Mouse (Mus musculus): ENCODE results near the gene Olfr1033.
"Not testable (repeated sequence)": the region's sequence is repeated elsewhere in the genome, so short reads cannot be mapped to it uniquely, and the experiment has no call there.

Olfr1033 gene

GRCm38 (mm10) chr2:86020406-86020805 lies at the start of gene Olfr1033:
Gene Olfr1033 (plus strand): TSS chr2:86020633.
- not testable (repeated sequence) for ATAC-seq (ENCODE audit: insufficient number of reproducible peaks, low FRiP score, low TSS enrichment)

- ATAC-seq (ENCODE audit: insufficient number of reproducible peaks, low FRiP score, low TSS enrichment): no peak
Measured at GRCm38 (mm10) chr2:85973595-85973994, 46.8 kb upstream of the Olfr1033 start, which contains the start of gene Olfr1029. Gene Olfr1029 (plus strand): TSS chr2:85973895.

DNA sequence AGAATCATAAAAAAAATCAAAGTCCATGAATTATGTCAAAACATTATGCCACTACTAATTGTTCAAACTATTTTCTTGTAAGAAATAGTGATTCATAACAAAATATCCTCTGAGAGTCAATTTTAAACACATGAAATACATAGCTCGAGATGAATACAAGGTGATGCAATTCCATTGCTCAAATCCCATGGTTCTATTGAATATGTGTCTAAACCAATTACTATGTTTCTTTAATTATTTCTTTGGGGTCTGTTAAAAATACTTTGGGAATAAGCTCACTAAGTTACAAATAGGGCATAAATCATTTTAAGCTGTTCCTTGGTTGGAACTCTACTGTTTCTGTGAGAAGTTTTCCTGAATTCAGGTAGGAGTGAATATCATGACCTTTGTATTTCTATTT lies 41.5 kb upstream of the Olfr1033 start, which contains the start of gene Olfr1030:
Olfr1030 (plus strand) TSS at position 301 of the 400 bp plus-strand sequence.
- ATAC-seq (ENCODE audit: insufficient number of reproducible peaks, low FRiP score, low TSS enrichment): no peak

GRCm38 (mm10) chr2:85990004-85990403 lies 30.4 kb upstream of the Olfr1033 start, which contains the start of gene Olfr1031:
Gene Olfr1031 (plus strand): TSS chr2:85990304.
- ATAC-seq (ENCODE audit: insufficient number of reproducible peaks, low FRiP score, low TSS enrichment): no peak

DNA sequence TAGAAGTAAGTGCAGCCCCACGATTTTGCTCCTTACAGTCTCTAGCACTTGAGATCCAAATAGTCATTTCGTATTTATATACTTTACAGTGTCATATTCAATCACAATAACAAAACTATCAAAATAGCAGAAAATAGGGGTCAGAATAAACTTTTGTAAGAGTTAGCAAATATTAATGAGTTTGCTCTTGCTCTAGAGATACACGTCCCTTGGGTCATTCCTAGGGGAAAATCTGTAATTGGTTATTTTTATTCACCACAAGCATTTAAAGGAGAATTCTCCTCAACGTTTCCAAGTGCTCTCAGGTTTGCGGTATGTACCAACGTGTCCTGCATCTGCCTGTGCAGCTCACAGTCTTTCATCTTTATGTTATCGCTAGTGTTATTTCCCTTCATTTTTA lies 15.2 kb upstream of the Olfr1033 start, which contains the start of gene Olfr1032:
Olfr1032 (plus strand) TSS at position 301 of the 400 bp plus-strand sequence.
- ATAC-seq (ENCODE audit: insufficient number of reproducible peaks, low FRiP score, low TSS enrichment): no peak

DNA sequence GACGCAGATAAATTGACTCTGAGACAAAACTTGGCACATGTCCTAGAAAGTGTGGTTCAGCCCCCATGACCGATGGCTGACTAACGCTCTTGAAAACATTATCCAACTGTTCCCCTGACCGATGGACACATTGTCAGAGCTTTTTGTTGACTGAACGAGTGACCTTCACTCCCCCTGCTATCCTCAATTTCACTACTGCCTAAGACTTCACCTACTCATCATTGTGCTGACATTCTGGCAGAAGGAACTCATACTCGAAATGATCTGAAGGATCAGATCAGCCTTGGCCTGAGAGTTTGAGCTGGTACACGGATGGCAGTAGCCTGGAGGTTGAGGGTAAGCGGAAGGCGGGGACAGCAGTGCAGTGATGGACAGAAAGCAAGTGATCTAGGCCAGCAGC lies 1.1 kb downstream of the Olfr1033 start:
- ATAC-seq (ENCODE audit: insufficient number of reproducible peaks, low FRiP score, low TSS enrichment): not testable (repeated sequence)

DNA sequence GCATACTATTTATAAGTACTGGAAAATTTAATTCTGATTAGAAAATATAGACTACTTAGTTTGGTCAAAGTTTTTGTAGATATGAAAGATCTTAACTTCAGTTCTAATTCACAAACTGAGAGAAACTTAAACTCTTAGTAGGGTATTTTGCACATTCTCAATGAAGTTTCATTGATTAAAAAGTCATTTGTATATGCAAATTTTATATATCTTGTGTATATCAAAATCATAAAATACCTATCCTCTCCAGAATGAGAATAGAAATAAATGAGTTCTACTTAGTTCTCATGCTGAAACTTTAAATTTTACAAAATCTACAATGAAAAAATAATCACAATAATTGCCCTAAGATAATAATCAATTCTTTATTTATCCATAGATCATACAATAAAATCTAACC lies 25.1 kb downstream of the Olfr1033 start, which contains the start of gene Olfr1034:
Olfr1034 (plus strand) TSS at position 301 of the 400 bp plus-strand sequence.
- no peak for ATAC-seq (ENCODE audit: insufficient number of reproducible peaks, low FRiP score, low TSS enrichment)

- not testable (repeated sequence) for ATAC-seq (ENCODE audit: insufficient number of reproducible peaks, low FRiP score, low TSS enrichment)
Measured at GRCm38 (mm10) chr2:86050777-86051176, 30.3 kb downstream of the Olfr1033 start.

- ATAC-seq (ENCODE audit: insufficient number of reproducible peaks, low FRiP score, low TSS enrichment): not testable (repeated sequence)
Measured at GRCm38 (mm10) chr2:86063766-86064165, 43.3 kb downstream of the Olfr1033 start.

- ATAC-seq (ENCODE audit: insufficient number of reproducible peaks, low FRiP score, low TSS enrichment): no peak
Measured at GRCm38 (mm10) chr2:86070189-86070588, 49.8 kb downstream of the Olfr1033 start.

DNA sequence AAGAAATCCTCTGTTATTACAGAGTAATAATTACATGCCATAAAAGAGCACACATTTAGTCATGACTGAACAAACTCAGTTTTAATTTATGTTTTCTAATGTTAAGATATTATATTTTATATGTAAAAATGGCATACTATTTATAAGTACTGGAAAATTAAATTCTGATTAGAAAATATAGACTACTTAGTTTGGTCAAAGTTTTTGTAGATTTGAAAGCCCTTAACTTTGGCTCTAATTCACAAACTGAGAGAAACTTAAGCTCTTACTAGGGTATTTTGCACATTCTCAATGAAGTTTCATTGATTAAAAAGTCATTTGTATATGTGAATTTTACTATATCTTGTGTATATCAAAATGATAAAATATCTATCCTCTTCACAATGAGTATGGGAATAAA lies 53.3 kb downstream of the Olfr1033 start, which contains the start of gene Olfr1036:
Olfr1036 (plus strand) TSS at position 301 of the 400 bp plus-strand sequence.
- ATAC-seq (ENCODE audit: insufficient number of reproducible peaks, low FRiP score, low TSS enrichment): not testable (repeated sequence)

GRCm38 (mm10) chr2:86080478-86080877 lies 60.0 kb downstream of the Olfr1033 start:
- ATAC-seq (ENCODE audit: insufficient number of reproducible peaks, low FRiP score, low TSS enrichment): not testable (repeated sequence)

DNA sequence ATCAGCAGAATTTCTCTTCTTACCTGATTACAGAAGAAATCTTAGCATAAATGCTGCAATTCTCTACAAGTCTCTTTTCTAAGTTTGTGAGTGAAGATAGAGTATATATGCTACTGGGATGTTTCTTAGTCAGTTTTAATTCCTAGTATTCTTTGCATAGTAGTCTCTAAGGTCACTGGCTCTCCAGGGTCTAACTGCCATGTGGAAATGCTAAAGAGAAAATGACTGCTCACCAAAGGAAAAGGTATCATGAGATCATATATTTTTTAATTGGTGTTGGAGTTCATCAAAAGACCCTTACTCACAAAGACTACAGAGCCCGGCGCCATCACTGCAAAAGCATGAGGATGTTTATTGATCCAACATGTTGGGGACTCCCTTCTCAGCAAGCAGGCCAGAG lies 66.9 kb downstream of the Olfr1033 start, which contains the start of gene Olfr1037:
Olfr1037 (minus strand) TSS at position 101 of the 400 bp plus-strand sequence.
- ATAC-seq (ENCODE audit: insufficient number of reproducible peaks, low FRiP score, low TSS enrichment): no peak

Data from cerebellum, adult (tissue).